ENCODE assay signal across 15 mouse cellular contexts in genomic region chr6:117670792-117671525, GRCm38 (mm10).
DNase-seq lines count a peak whose midpoint lies in the region; ATAC-seq and TF ChIP-seq lines count a peak whose summit lies in the region.
"Had no signal": no experiment of that assay in that cellular context is flagged by ENCODE, and none has a peak within 500 bp of the region (broad histone marks: within the 10 kb centered on the region; RNA-seq: fewer than 3 reads in every experiment).

No protein-coding gene starts in this region.

- ATAC-seq in heart, embryonic 11.5 days (replicated peaks; ENCODE audit: insufficient number of reproducible peaks, low FRiP score, low TSS enrichment) = no peak
- no peak for ATAC-seq in midbrain, embryonic 11.5 days (ENCODE audit: low FRiP score)
- ATAC-seq in midbrain, postnatal 0 days (ENCODE audit: low FRiP score) = no peak
- no peak for ATAC-seq in limb, embryonic 15.5 days (ENCODE audit: insufficient number of reproducible peaks, low FRiP score, low TSS enrichment, low read depth)
- no peak for ATAC-seq in hindbrain, embryonic 16.5 days
- ATAC-seq: forebrain, embryonic 16.5 days; midbrain, embryonic 15.5 days had no signal

- DNase-seq in heart, embryonic 10.5 days (ENCODE audit: low spot score) = no peak
- DNase-seq in midbrain, embryonic 11.5 days (ENCODE audit: low spot score, missing footprints) = peak; percentile 74
- no peak for DNase-seq in midbrain, postnatal 0 days (ENCODE audit: low spot score)
- DNase-seq in forelimb bud, embryonic 11.5 days (ENCODE audit: low read depth, low spot score) = peak; percentile 48
- no peak for DNase-seq in MN1 (ENCODE audit: low spot score)
- DNase-seq: cerebellum, adult 11-12 months; heart, adult 2 months; lung, postnatal 14 days had no signal

- TF ChIP-seq CTCF in midbrain, postnatal 0 days (IDR thresholded peaks at IDR 0.05) = no peak

- no peak overlapping the region for H3K9ac ChIP-seq in heart, embryonic 11.5 days (ENCODE audit: low read depth, low read length)
- H3K9ac ChIP-seq in midbrain, embryonic 11.5 days (ENCODE audit: low read length) = no peak overlapping the region
- H3K9ac ChIP-seq in midbrain, postnatal 0 days (replicated peaks; ENCODE audit: low read length, poor library complexity, severe bottlenecking) = no peak overlapping the region
- H3K9ac ChIP-seq in limb, embryonic 15.5 days = no peak overlapping the region
- no peak overlapping the region for H3K9ac ChIP-seq in hindbrain, embryonic 16.5 days (ENCODE audit: low read depth, low read length)
- H3K9ac ChIP-seq: midbrain, embryonic 15.5 days; neural tube, embryonic 13.5 days had no signal

- H3K27me3 ChIP-seq in heart, embryonic 10.5 days (ENCODE audit: insufficient read depth, poor library complexity, severe bottlenecking) = no peaks in the 10 kb centered on the region
- no peaks in the 10 kb centered on the region for H3K27me3 ChIP-seq in heart, embryonic 11.5 days (ENCODE audit: control insufficient read depth, insufficient read depth, low read length)
- H3K27me3 ChIP-seq in midbrain, embryonic 11.5 days (ENCODE audit: control insufficient read depth, insufficient read depth, low read length) = no peaks in the 10 kb centered on the region
- H3K27me3 ChIP-seq in midbrain, postnatal 0 days (ENCODE audit: insufficient read depth, low read length) = no peaks in the 10 kb centered on the region
- H3K27me3 ChIP-seq in limb, embryonic 15.5 days = no peaks in the 10 kb centered on the region
- H3K27me3 ChIP-seq in hindbrain, embryonic 16.5 days (replicated peaks; ENCODE audit: control insufficient read depth, insufficient read depth, low read length) = no peaks in the 10 kb centered on the region
- H3K27me3 ChIP-seq: midbrain, embryonic 15.5 days; neural tube, embryonic 13.5 days had no signal

- H3K4me1 ChIP-seq in heart, embryonic 10.5 days = no peaks in the 10 kb centered on the region
- no peaks in the 10 kb centered on the region for H3K4me1 ChIP-seq in heart, embryonic 11.5 days (ENCODE audit: control insufficient read depth, insufficient read depth, low read length)
- no peaks in the 10 kb centered on the region for H3K4me1 ChIP-seq in midbrain, embryonic 11.5 days (ENCODE audit: control insufficient read depth, insufficient read depth, low read length)
- no peaks in the 10 kb centered on the region for H3K4me1 ChIP-seq in midbrain, postnatal 0 days (ENCODE audit: insufficient read depth, low read length)
- peaks cover 17% of the 10 kb centered on the region for H3K4me1 ChIP-seq in limb, embryonic 15.5 days
- H3K4me1 ChIP-seq in hindbrain, embryonic 16.5 days (ENCODE audit: control insufficient read depth, insufficient read depth, low read depth, low read length) = no peaks in the 10 kb centered on the region
- H3K4me1 ChIP-seq: midbrain, embryonic 15.5 days; neural tube, embryonic 13.5 days had no signal

- WGBS in heart, embryonic 10.5 days = 75% methylated on average over 17 of the region's 17 CpGs
- 72% methylated on average over 17 of the region's 17 CpGs for WGBS in heart, embryonic 11.5 days (ENCODE audit: insufficient replicate concordance)
- 79% methylated on average over 17 of the region's 17 CpGs for WGBS in midbrain, embryonic 11.5 days
- 83% methylated on average over 17 of the region's 17 CpGs for whole genome bisulfite sequencing in midbrain, postnatal 0 days
- 24% methylated on average over 17 of the region's 17 CpGs for WGBS in limb, embryonic 15.5 days
- WGBS in hindbrain, embryonic 16.5 days = 82% methylated on average over 17 of the region's 17 CpGs

- no peaks in the 10 kb centered on the region for H3K36me3 ChIP-seq in heart, embryonic 10.5 days
- no peaks in the 10 kb centered on the region for H3K36me3 ChIP-seq in heart, embryonic 11.5 days (ENCODE audit: control insufficient read depth, insufficient read depth, low read length)
- no peaks in the 10 kb centered on the region for H3K36me3 ChIP-seq in midbrain, embryonic 11.5 days (ENCODE audit: control insufficient read depth, insufficient read depth, low read length)
- H3K36me3 ChIP-seq in midbrain, postnatal 0 days (ENCODE audit: insufficient read depth, low read length) = no peaks in the 10 kb centered on the region
- no peaks in the 10 kb centered on the region for H3K36me3 ChIP-seq in limb, embryonic 15.5 days
- no peaks in the 10 kb centered on the region for H3K36me3 ChIP-seq in hindbrain, embryonic 16.5 days (ENCODE audit: control insufficient read depth, insufficient read depth, low read length)
- H3K36me3 ChIP-seq: midbrain, embryonic 15.5 days; neural tube, embryonic 13.5 days had no signal

- 0 out of 2 replicates have a peak overlapping the region, but pooled peaks have one; percentile 10 for H3K27ac ChIP-seq in heart, embryonic 10.5 days
- H3K27ac ChIP-seq in heart, embryonic 11.5 days (ENCODE audit: low read depth, low read length) = no peak overlapping the region
- no peak overlapping the region for H3K27ac ChIP-seq in midbrain, embryonic 11.5 days (ENCODE audit: low read depth, low read length)
- H3K27ac ChIP-seq in midbrain, postnatal 0 days (ENCODE audit: low read depth, low read length) = no peak overlapping the region
- peak overlapping the region; percentile 4; the same call in 1 of the 2 replicates for H3K27ac ChIP-seq in limb, embryonic 15.5 days
- no peak overlapping the region for H3K27ac ChIP-seq in hindbrain, embryonic 16.5 days (ENCODE audit: low read depth, low read length)
- H3K27ac ChIP-seq: heart, adult 2 months; midbrain, embryonic 15.5 days; neural tube, embryonic 13.5 days had no signal

- no peak overlapping the region for H3K4me2 ChIP-seq in heart, embryonic 11.5 days
- H3K4me2 ChIP-seq in midbrain, embryonic 11.5 days = no peak overlapping the region
- H3K4me2 ChIP-seq in midbrain, postnatal 0 days (ENCODE audit: low read depth, low read length, poor library complexity, severe bottlenecking) = no peak overlapping the region
- H3K4me2 ChIP-seq in limb, embryonic 15.5 days = 0 out of 2 replicates have a peak overlapping the region, but pooled peaks have one; percentile 17
- H3K4me2 ChIP-seq in hindbrain, embryonic 16.5 days (ENCODE audit: low read length) = no peak overlapping the region
- H3K4me2 ChIP-seq: liver, embryonic 11.5 days; midbrain, embryonic 15.5 days; neural tube, embryonic 13.5 days had no signal

- H3K4me3 ChIP-seq in heart, embryonic 10.5 days = no peak overlapping the region
- no peak overlapping the region for H3K4me3 ChIP-seq in heart, embryonic 11.5 days (ENCODE audit: low read depth, low read length)
- H3K4me3 ChIP-seq in midbrain, embryonic 11.5 days (ENCODE audit: low read depth, low read length) = no peak overlapping the region
- H3K4me3 ChIP-seq in midbrain, postnatal 0 days (ENCODE audit: low read depth, low read length) = no peak overlapping the region
- H3K4me3 ChIP-seq in limb, embryonic 15.5 days = no peak overlapping the region
- no peak overlapping the region for H3K4me3 ChIP-seq in hindbrain, embryonic 16.5 days (ENCODE audit: low read length)
- H3K4me3 ChIP-seq: heart, adult 2 months; midbrain, embryonic 15.5 days; neural tube, embryonic 13.5 days had no signal

- H3K9me3 ChIP-seq in heart, embryonic 10.5 days = no peaks in the 10 kb centered on the region
- no peaks in the 10 kb centered on the region for H3K9me3 ChIP-seq in heart, embryonic 11.5 days (replicated peaks; ENCODE audit: control insufficient read depth, low read length)
- H3K9me3 ChIP-seq in midbrain, embryonic 11.5 days (ENCODE audit: control insufficient read depth, low read length) = no peaks in the 10 kb centered on the region
- no peaks in the 10 kb centered on the region for H3K9me3 ChIP-seq in midbrain, postnatal 0 days (ENCODE audit: low read length)
- H3K9me3 ChIP-seq in limb, embryonic 15.5 days = no peaks in the 10 kb centered on the region
- H3K9me3 ChIP-seq in hindbrain, embryonic 16.5 days (ENCODE audit: control insufficient read depth, low read length) = no peaks in the 10 kb centered on the region
- H3K9me3 ChIP-seq: midbrain, embryonic 15.5 days; neural tube, embryonic 13.5 days had no signal

Comparison
In these comparisons a context has a peak if more than half of its experiments do, and no peak if none do; other contexts are left out.
1. DNase-seq: peak in midbrain, embryonic 11.5 days (single experiment) and forelimb bud, embryonic 11.5 days (single experiment); none in heart, embryonic 10.5 days (single experiment), midbrain, postnatal 0 days (single experiment) and MN1 (single experiment).
2. H3K27ac ChIP-seq: peak in heart, embryonic 10.5 days (single experiment) and limb, embryonic 15.5 days (single experiment); none in heart, embryonic 11.5 days (single experiment), midbrain, embryonic 11.5 days (single experiment), midbrain, postnatal 0 days (single experiment) and hindbrain, embryonic 16.5 days (single experiment).